Mouse (Mus musculus): ENCODE data around the gene Dhx32.
"Not testable (repeated sequence)": the region's sequence is repeated elsewhere in the genome, so short reads cannot be mapped to it uniquely, and the experiment has no call there.

- not testable (repeated sequence) for TF ChIP-seq CTCF (IDR thresholded peaks at IDR 0.05; ENCODE audit: borderline replicate concordance, control insufficient read depth, extremely low read depth, insufficient read depth, low read length, poor library complexity); POLR2A (IDR thresholded peaks at IDR 0.05; ENCODE audit: control insufficient read depth, extremely low read depth, insufficient read depth, low read length, poor library complexity)
Measured at GRCm38 (mm10) chr7:133685644-133686043, 96.9 kb downstream of the Dhx32 start.

All from thymus, adult 2 months (tissue).